Mouse (Mus musculus) midbrain, embryonic 12.5 days (tissue): Measurements from ENCODE around the gene Pus3. TPM values are rescaled to one million over a fixed set of nuclear protein-coding genes. Genes with fewer than 3 reads are reported as not detected.

Experiments
- ATAC-seq: fragments of 200-750 bp; cut with Nextera tagmentation; 2 replicates; pipeline ENCODE4 v1.8.0; 2017; ENCODE audit warnings: low read depth, moderate TSS enrichment, moderate library complexity; ENCODE audit not compliant: low FRiP score
- H3K27ac ChIP-seq: fragments of 300-500 bp; sonication (generic); replicated peaks from 2 replicates; pipeline ENCODE4 v1.5.1; 2016; ENCODE audit warnings: mild to moderate bottlenecking
- H3K27me3 ChIP-seq: fragments of 300-500 bp; sonication (generic); 2 replicates; pipeline ENCODE4 v1.6.1; 2016; ENCODE audit warnings: mild to moderate bottlenecking
- H3K36me3 ChIP-seq: fragments of 300-500 bp; sonication (generic); 2 replicates; pipeline ENCODE4 v1.6.1; 2016
- H3K4me1 ChIP-seq: fragments of 300-500 bp; sonication (generic); 2 replicates; pipeline ENCODE4 v1.6.1; 2016
- H3K4me2 ChIP-seq: fragments of 300-500 bp; sonication (generic); replicated peaks from 2 replicates; pipeline ENCODE4 v1.6.1; 2016; ENCODE audit warnings: mild to moderate bottlenecking, moderate library complexity
- H3K4me3 ChIP-seq: fragments of 300-500 bp; sonication (generic); 2 replicates; pipeline ENCODE4 v1.5.1; 2016; ENCODE audit warnings: mild to moderate bottlenecking
- H3K9ac ChIP-seq: fragments of 300-500 bp; sonication (generic); replicated peaks from 2 replicates; pipeline ENCODE4 v1.6.1; 2016; ENCODE audit warnings: mild to moderate bottlenecking, moderate library complexity
- H3K9me3 ChIP-seq: fragments of 300-500 bp; sonication (generic); 2 replicates; pipeline ENCODE4 v1.6.1; 2016; ENCODE audit warnings: mild to moderate bottlenecking
- WGBS: fragments of 180-500 bp; shearing (Covaris S2); methylation state at CpG from one replicate; pipeline ENCODE4 v1.1.7; 2016; 5-methylcytosine and 5-hydroxymethylcytosine counted together
- polyA plus RNA-seq: library from polyadenylated mRNA; unstranded; fragments of >200 nt; fragmentation: Nextera tagmentation; extraction: Ambion mirVana; gene quantifications from 2 replicates; pipeline ENCODE4 v1.2.1, GENCODE M21; 2016

The Pus3 gene
- polyA plus RNA-seq, 1 experiment from 2014 or later, result 17.1 TPM

DNA sequence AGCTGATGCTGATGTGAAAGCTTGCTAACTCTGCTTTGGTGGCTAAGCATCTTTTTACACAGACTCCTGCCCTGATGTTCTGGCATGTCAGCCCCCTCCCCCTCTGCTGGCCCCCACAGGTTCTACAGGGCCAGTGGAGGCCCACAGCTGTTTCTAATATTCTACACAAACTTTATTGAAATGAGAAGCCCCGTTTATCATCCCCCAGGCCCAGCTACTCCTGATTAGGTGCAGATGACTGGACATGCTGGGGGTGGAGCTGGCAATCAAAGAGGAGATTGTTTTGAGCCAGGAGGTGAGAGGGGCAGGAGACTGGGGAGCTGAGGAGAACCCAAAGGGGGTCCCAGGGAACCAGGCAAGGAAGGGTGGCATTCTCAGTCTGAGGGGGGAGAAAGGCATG, 28.6 kb upstream of the Pus3 start:
- H3K4me1 ChIP-seq, result no peaks in the 10 kb centered on the region
- no peak for ATAC-seq
- WGBS, result 27% methylated on average over 1 of the region's 1 CpGs
- H3K27ac ChIP-seq, result no peak overlapping the region
- H3K4me3 ChIP-seq, result no peak overlapping the region
- no peaks in the 10 kb centered on the region; the same call in 1 of the 2 replicates for H3K27me3 ChIP-seq
- H3K4me2 ChIP-seq, result no peak overlapping the region
- no peaks in the 10 kb centered on the region for H3K36me3 ChIP-seq
- H3K9ac ChIP-seq, result no peak overlapping the region
- no peaks in the 10 kb centered on the region for H3K9me3 ChIP-seq

- 86% methylated on average over 9 of the region's 9 CpGs for WGBS
These were observed 25.1 kb upstream of the Pus3 start for GRCm38 (mm10) chr9:35533266-35533665.

DNA sequence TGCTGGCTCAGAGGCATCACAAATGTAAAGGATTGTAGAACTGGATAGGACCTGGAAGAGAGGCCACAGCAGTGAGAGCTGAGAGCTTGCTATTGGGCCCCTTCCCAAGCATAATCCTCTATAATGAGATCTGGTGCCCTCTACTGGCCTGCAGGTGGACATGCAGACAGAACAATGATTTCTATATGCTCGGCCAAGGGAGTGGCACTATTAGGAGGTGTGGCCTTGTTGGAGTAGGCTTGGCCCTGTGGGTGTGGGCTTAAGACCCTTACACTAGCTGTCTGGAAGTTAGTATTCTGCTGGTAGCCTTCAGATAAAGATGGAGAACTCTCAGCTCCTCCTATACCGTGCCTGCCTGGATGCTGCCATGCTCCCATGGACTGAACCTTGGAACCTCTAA, 23.3 kb upstream of the Pus3 start:
- Histone ChIP-seq H3K27ac (no peak overlapping the region), H3K9me3 (no peaks in the 10 kb centered on the region), H3K27me3 (peaks cover 4% of the 10 kb centered on the region; the same call in 1 of the 2 replicates), H3K4me3 (no peak overlapping the region), H3K4me1 (0 out of 2 replicates have a peak, but pooled peaks cover 3% of the 10 kb centered on the region), H3K9ac (no peak overlapping the region), H3K36me3 (no peaks in the 10 kb centered on the region), H3K4me2 (no peak overlapping the region)
- ATAC-seq, result peak; percentile 92
- WGBS, result 10% methylated on average over 2 of the region's 2 CpGs

More at GRCm38 (mm10) chr9:35533266-35533665, 25.1 kb upstream of the Pus3 start:
- no peak for ATAC-seq
- H3K4me1 ChIP-seq, result no peaks in the 10 kb centered on the region
- no peaks in the 10 kb centered on the region for H3K9me3 ChIP-seq
- no peak overlapping the region for H3K27ac ChIP-seq
- H3K9ac ChIP-seq, result no peak overlapping the region
- no peak overlapping the region for H3K4me2 ChIP-seq
- no peak overlapping the region for H3K4me3 ChIP-seq
- no peaks in the 10 kb centered on the region for H3K36me3 ChIP-seq
- H3K27me3 ChIP-seq, result no peaks in the 10 kb centered on the region; the same call in 1 of the 2 replicates

DNA sequence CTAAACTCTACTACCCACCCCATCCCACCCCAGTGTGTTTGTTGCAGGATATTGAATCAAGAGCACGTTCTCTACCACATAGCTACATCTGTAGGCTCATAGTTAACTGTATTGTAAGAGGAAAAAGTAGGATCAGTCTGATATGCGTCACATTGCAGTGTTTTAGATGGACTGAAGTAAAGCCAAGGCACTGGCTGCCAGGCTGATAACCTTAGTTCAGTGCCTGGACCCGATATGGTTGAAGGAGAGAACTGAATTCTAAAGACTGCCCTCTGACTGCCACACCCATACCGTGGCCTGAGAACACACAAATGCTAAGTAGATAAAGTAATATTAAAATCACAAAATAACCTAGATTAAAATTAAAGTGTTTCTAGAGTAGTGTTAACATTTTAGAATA, 22.5 kb upstream of the Pus3 start:
- H3K27ac ChIP-seq, result no peak overlapping the region
- no peak overlapping the region for H3K4me3 ChIP-seq
- no peak overlapping the region for H3K4me2 ChIP-seq
- no peak overlapping the region for H3K9ac ChIP-seq
- peaks cover 5% of the 10 kb centered on the region; the same call in 1 of the 2 replicates for H3K27me3 ChIP-seq
- no peaks in the 10 kb centered on the region for H3K36me3 ChIP-seq
- H3K9me3 ChIP-seq, result no peaks in the 10 kb centered on the region
- 0 out of 2 replicates have a peak, but pooled peaks cover 3% of the 10 kb centered on the region for H3K4me1 ChIP-seq
- 77% methylated on average over 4 of the region's 4 CpGs for WGBS
- ATAC-seq, result no peak

GRCm38 (mm10) chr9:35539001-35539750, 19.2 kb upstream of the Pus3 start:
- no peak overlapping the region for H3K4me2 ChIP-seq
- no peak overlapping the region for H3K4me3 ChIP-seq
- WGBS, result 80% methylated on average over 13 of the region's 13 CpGs
- H3K4me1 ChIP-seq, result 0 out of 2 replicates have a peak, but pooled peaks cover 3% of the 10 kb centered on the region
- ATAC-seq, result no peak
- peaks cover 4% of the 10 kb centered on the region; the same call in 1 of the 2 replicates for H3K36me3 ChIP-seq
- H3K9me3 ChIP-seq, result no peaks in the 10 kb centered on the region
- H3K27ac ChIP-seq, result no peak overlapping the region
- peaks cover 5% of the 10 kb centered on the region; the same call in 1 of the 2 replicates for H3K27me3 ChIP-seq
- no peak overlapping the region for H3K9ac ChIP-seq

DNA sequence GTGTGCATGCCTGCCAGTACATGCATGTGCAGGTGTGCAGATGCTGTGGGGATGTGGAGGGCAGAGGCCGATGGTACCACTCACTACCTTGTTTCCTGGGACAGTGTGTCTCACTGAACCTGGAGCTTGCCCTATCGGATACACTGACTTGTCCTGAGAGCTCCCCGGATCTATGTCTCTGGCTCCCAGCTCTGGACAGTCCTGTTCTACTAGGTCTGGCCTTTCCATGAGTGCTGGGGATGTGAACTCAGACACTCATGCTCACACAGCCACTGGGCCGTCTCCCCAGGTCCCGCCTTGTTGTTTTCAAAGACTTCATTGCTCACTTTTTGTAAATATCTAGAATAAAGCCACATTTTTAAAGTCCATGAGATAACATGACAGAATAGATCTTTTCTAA, 17.4 kb upstream of the Pus3 start:
- WGBS, result 85% methylated on average over 5 of the region's 5 CpGs
- H3K27me3 ChIP-seq, result peaks cover 5% of the 10 kb centered on the region; the same call in 1 of the 2 replicates
- peaks cover 4% of the 10 kb centered on the region; the same call in 1 of the 2 replicates for H3K36me3 ChIP-seq
- H3K4me1 ChIP-seq, result 0 out of 2 replicates have a peak, but pooled peaks cover 3% of the 10 kb centered on the region
- H3K9ac ChIP-seq, result no peak overlapping the region
- H3K4me2 ChIP-seq, result no peak overlapping the region
- H3K4me3 ChIP-seq, result no peak overlapping the region
- ATAC-seq, result no peak
- H3K9me3 ChIP-seq, result no peaks in the 10 kb centered on the region
- H3K27ac ChIP-seq, result no peak overlapping the region

DNA sequence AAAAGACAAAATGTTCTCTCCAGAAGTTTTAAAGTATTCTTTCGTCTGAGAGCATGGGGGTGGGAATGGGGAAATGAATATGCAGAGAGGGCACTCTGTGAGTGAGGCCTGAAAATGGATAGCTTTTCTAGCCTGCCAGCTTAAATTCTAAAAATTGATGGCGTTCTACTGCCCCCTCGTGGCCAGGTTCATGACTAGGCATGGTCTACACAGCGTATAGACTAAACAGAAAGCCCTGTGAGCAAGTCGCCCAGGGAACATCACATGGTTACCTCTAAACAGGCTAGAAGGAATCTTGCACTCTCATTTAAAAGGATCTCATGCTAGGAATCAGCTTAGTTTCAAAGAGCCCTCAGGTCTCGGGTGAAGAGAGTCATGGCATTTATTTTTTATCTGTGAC, 16.9 kb upstream of the Pus3 start:
- H3K27ac ChIP-seq, result no peak overlapping the region
- no peak overlapping the region for H3K4me2 ChIP-seq
- peaks cover 5% of the 10 kb centered on the region; the same call in 1 of the 2 replicates for H3K27me3 ChIP-seq
- peak; percentile 81 for ATAC-seq
- no peak overlapping the region for H3K9ac ChIP-seq
- peaks cover 4% of the 10 kb centered on the region; the same call in 1 of the 2 replicates for H3K36me3 ChIP-seq
- 0 out of 2 replicates have a peak, but pooled peaks cover 3% of the 10 kb centered on the region for H3K4me1 ChIP-seq
- WGBS, result 7% methylated on average over 6 of the region's 6 CpGs
- no peak overlapping the region for H3K4me3 ChIP-seq
- H3K9me3 ChIP-seq, result no peaks in the 10 kb centered on the region

GRCm38 (mm10) chr9:35541941-35542340, 16.5 kb upstream of the Pus3 start:
- Histone ChIP-seq H3K27ac (no peak overlapping the region), H3K4me2 (no peak overlapping the region), H3K27me3 (peaks cover 5% of the 10 kb centered on the region; the same call in 1 of the 2 replicates), H3K4me3 (no peak overlapping the region), H3K9me3 (no peaks in the 10 kb centered on the region), H3K36me3 (peaks cover 4% of the 10 kb centered on the region; the same call in 1 of the 2 replicates), H3K9ac (no peak overlapping the region), H3K4me1 (0 out of 2 replicates have a peak, but pooled peaks cover 3% of the 10 kb centered on the region)
- 70% methylated on average over 6 of the region's 6 CpGs for WGBS
- no peak for ATAC-seq

DNA sequence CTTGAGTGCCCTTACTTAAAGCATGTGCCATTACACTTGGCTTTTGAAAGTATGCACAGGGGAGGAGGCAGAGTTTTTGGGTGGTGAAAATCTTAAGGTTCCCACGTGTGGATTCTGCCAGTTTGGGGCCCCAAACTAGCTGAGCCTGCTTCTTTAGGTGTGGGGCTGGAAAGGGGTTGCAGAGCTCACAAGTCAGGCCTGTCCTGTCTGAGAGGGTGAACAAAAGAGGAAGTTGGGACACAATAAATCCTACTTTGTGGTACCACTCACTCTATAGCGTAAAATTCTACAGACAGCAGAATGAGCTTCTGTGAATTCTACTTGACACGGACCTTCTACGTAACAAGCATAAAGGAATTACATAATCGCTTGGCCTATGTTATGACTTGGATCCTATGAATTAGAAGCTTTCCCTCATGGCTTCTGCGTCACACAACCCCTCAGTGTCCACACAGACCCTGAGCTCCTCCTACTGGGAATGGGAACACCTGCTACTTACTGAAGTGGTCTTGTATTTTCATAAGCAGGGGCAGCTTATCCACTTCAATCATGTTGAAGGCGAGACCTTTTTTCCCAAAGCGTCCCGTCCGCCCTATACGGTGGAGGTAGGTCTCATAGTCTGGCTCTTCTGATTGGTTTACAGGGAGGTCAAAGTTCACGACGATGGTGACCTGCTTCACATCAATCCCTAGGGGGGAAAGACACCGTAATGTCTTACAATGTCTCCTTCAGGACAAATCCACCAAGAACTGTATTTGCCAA, 15.1 kb upstream of the Pus3 start:
- peak; percentile 41; the same call in 1 of the 2 replicates for ATAC-seq
- Histone ChIP-seq H3K36me3 (peaks cover 4% of the 10 kb centered on the region; the same call in 1 of the 2 replicates), H3K4me1 (0 out of 2 replicates have a peak, but pooled peaks cover 3% of the 10 kb centered on the region), H3K27me3 (peaks cover 5% of the 10 kb centered on the region; the same call in 1 of the 2 replicates), H3K9ac (no peak overlapping the region), H3K9me3 (no peaks in the 10 kb centered on the region), H3K4me3 (no peak overlapping the region), H3K27ac (no peak overlapping the region), H3K4me2 (no peak overlapping the region)
- WGBS, result 75% methylated on average over 14 of the region's 14 CpGs

DNA sequence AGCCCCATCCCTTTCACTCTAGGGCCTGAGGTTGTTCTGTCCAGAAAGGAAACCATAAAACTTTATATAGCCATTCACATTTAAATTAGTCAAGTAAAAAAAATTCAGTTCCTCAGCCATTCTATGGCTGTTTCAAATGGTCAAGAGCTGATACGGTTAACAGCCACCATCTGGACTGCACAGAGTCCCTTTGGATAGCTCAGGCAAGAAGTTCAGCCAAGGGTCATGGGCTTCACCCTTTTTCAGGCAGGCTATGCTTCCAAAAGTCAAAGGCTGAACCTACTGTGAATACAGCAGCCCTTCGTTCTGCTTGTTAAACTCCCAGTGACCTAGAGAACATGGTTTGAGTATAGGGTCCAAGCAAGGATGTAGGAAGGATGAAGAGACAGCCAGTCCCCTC, 13.7 kb upstream of the Pus3 start:
- ATAC-seq, result no peak
- Histone ChIP-seq H3K27ac (no peak overlapping the region), H3K4me1 (no peaks in the 10 kb centered on the region), H3K4me3 (no peak overlapping the region), H3K9ac (no peak overlapping the region), H3K36me3 (peaks cover 4% of the 10 kb centered on the region; the same call in 1 of the 2 replicates), H3K27me3 (peaks cover 5% of the 10 kb centered on the region; the same call in 1 of the 2 replicates), H3K9me3 (no peaks in the 10 kb centered on the region), H3K4me2 (no peak overlapping the region)
- WGBS, result 92% methylated on average over 2 of the region's 2 CpGs

DNA sequence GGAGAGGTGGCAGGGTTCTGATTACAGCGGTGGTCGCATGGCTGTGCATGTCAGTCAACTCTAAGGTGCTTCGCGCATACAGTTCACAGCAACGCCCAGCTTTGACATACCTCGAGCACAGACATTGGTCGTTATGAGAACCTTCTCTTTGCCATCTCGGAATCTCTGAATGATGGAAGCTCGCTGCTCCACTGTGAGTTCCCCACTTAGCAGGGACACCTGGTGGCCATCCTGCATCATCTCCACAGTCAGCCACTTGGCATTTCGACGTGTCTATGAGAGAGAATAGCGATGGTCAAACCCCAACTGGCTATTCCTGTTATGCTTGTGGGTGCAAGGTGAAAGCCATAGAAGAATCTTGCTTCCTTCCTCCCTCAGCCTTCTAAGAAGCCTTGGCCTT, 12.7 kb upstream of the Pus3 start:
- Histone ChIP-seq H3K9ac (no peak overlapping the region), H3K36me3 (peaks cover 4% of the 10 kb centered on the region; the same call in 1 of the 2 replicates)
- no peak for ATAC-seq

GRCm38 (mm10) chr9:35546745-35547144, 11.7 kb upstream of the Pus3 start:
- ATAC-seq, result no peak
- no peaks in the 10 kb centered on the region for H3K9me3 ChIP-seq
- 88% methylated on average over 9 of the region's 9 CpGs for WGBS

More for the DNA sequence above, 12.7 kb upstream of the Pus3 start:
- Histone ChIP-seq H3K4me1 (no peaks in the 10 kb centered on the region), H3K27me3 (no peaks in the 10 kb centered on the region), H3K4me3 (no peak overlapping the region), H3K9me3 (no peaks in the 10 kb centered on the region), H3K4me2 (no peak overlapping the region), H3K27ac (no peak overlapping the region)
- WGBS, result 77% methylated on average over 12 of the region's 12 CpGs

More at GRCm38 (mm10) chr9:35546745-35547144, 11.7 kb upstream of the Pus3 start:
- no peak overlapping the region for H3K27ac ChIP-seq
- H3K9ac ChIP-seq, result no peak overlapping the region
- H3K36me3 ChIP-seq, result peaks cover 4% of the 10 kb centered on the region; the same call in 1 of the 2 replicates
- H3K4me3 ChIP-seq, result no peak overlapping the region
- H3K4me1 ChIP-seq, result no peaks in the 10 kb centered on the region
- H3K27me3 ChIP-seq, result no peaks in the 10 kb centered on the region
- H3K4me2 ChIP-seq, result no peak overlapping the region
